Mouse (Mus musculus): ENCODE data around the gene Fxyd4. TPM values are rescaled to one million over a fixed set of nuclear protein-coding genes. Genes with fewer than 3 reads are reported as not detected.

Fxyd4 gene
- total and polyA plus RNA-seq, 3 experiments = not detected

DNA sequence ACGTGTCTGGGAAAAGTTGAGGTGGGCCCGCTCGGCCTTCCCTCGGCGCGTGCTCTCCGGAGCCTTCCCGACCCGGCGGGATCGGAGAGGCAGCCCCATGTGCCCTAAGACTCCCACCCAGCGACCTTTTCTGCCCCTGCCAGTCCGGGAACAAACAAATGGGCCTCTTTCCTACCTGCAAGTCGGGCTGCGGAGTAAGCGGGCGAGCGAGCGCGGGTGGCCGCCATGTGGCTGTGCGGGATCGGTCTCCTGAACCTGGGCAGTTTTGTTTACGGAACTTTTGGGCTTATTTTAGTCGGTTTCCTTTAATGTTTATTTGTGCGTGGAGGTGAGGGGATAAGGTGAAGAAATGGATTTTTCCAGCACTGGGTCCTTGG is 29.5 kb downstream of the Fxyd4 start:
- Histone ChIP-seq H3K27ac (ENCODE audit: insufficient read depth, low read depth) (peak overlapping the region; percentile 54), H3K9me3 (replicated peaks; ENCODE audit: low read length) (no peaks in the 10 kb centered on the region), H3K9ac (ENCODE audit: insufficient read depth, low read depth) (peak overlapping the region; percentile 92), H3K79me2 (replicated peaks; ENCODE audit: control insufficient read depth, extremely low read depth, insufficient read depth, poor library complexity, severe bottlenecking) (peaks cover 86% of the 10 kb centered on the region), H3K27me3 (replicated peaks) (no peaks in the 10 kb centered on the region), H3K4me2 (ENCODE audit: insufficient read depth, low read depth, poor library complexity, severe bottlenecking) (peak overlapping the region; percentile 82), H3K4me1 (ENCODE audit: control insufficient read depth in 1 of 2, insufficient read depth in 2 of 2) (peaks cover 2 to 40% of the 10 kb centered on the region in 2 experiments; a peak in 3 of 4 replicates), H3K4me3 (replicated peaks in 1 of 3; ENCODE audit: low read depth in 2 of 3, low read length in 2 of 3, poor library complexity in 1 of 3) (peak overlapping the region; percentile 86 to 99 (median 96)), H3K36me3 (replicated peaks in 1 of 2; ENCODE audit: control insufficient read depth in 1 of 2, insufficient read depth in 1 of 2, low read length in 1 of 2) (peaks cover 0 to 12% of the 10 kb centered on the region in 2 experiments)
- in situ Hi-C loops (cut with MboI; ENCODE audit: low pct_ligation_motif_present, low pct_unique_long_range_greater_than_20kb, low sequenced_read_pairs) = no loop called here
- TF ChIP-seq ZMIZ1 (IDR thresholded peaks at IDR 0.05; ENCODE audit: low read depth, low read length) = no peak
- TF ChIP-seq SIN3A (IDR thresholded peaks at IDR 0.05; ENCODE audit: low read length) = 0 out of 2 replicates have a peak, but pooled peaks have one; percentile 43
- peak; percentile 11; the same call in 1 of the 2 replicates for TF ChIP-seq POLR2AphosphoS2 (IDR thresholded peaks at IDR 0.05; ENCODE audit: low read depth, low read length)
- dilution Hi-C loops (cut with MboI; ENCODE audit: extremely low pct_ligation_motif_present, extremely low pct_unique_long_range_greater_than_20kb, low sequenced_read_pairs) = no loop called here
- no peak for DNase-seq (ENCODE audit: extremely low read depth)

DNA sequence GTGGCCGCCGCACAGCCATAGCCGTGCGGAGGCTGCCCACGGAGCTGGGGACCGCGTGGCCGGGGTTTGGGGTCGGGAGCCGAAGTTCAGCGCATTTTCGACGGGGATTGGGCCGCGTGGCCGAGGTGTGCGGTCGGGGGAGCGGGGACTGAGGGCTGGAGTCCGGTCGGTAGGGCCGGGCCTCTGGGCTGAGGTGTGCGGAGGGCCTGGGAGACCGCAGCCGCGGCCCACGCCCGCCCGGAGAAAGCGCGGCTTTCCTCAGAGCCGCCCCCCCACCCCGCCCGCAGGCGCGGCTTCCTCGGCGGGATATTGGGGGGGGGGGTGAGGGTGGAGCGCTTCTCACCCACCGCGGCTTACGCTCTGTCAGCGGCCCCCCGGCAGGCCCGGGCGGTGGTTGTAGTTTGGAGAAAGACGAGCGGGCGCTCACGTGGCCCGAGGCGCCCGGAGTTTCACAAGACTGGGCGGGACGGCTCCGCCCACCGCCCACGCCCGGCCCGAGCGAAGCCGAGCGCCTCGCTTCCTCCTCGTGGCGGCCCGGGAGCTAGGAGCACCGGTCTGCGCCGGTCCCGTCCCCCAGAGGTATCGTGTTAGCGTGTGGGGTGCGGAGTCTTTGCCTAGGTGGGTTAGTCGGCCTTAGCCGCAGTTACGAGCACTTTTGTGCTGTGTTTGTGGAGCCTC is 30.1 kb downstream of the Fxyd4 start:
- H3K27me3 ChIP-seq (replicated peaks) = no peaks in the 10 kb centered on the region
- peaks cover 0 to 12% of the 10 kb centered on the region in 2 experiments for H3K36me3 ChIP-seq (replicated peaks in 1 of 2; ENCODE audit: control insufficient read depth in 1 of 2, insufficient read depth in 1 of 2, low read length in 1 of 2)
- peak overlapping the region; percentile 95 for H3K9ac ChIP-seq (ENCODE audit: insufficient read depth, low read depth)
- H3K79me2 ChIP-seq (replicated peaks; ENCODE audit: control insufficient read depth, extremely low read depth, insufficient read depth, poor library complexity, severe bottlenecking) = peaks cover 88% of the 10 kb centered on the region
- H3K9me3 ChIP-seq (replicated peaks; ENCODE audit: low read length) = no peaks in the 10 kb centered on the region
- peak; percentile 85 for DNase-seq (ENCODE audit: extremely low read depth)
- peak; percentile 45 for TF ChIP-seq IRF4 (IDR thresholded peaks at IDR 0.05; ENCODE audit: low read depth, low read length)
- TF ChIP-seq NRF1 (IDR thresholded peaks at IDR 0.05; ENCODE audit: low read depth, low read length) = no peak
- TF ChIP-seq ETS1 (conservative IDR thresholded peaks at IDR 0.05; ENCODE audit: low read depth, low read length) = peak; percentile 41; the same call in 1 of the 2 replicates
- TF ChIP-seq ELF1 (IDR thresholded peaks at IDR 0.05; ENCODE audit: low read depth, low read length) = peak; percentile 49; the same call in 1 of the 2 replicates
- no peak for TF ChIP-seq GABPA (IDR thresholded peaks at IDR 0.05; ENCODE audit: insufficient replicate concordance, low read depth, low read length)
- 0 out of 2 replicates have a peak, but pooled peaks have one; percentile 12 for TF ChIP-seq CHD2 (IDR thresholded peaks at IDR 0.05; ENCODE audit: low read length)
- peak; percentile 60; the same call in 1 of the 2 replicates for TF ChIP-seq UBTF (IDR thresholded peaks at IDR 0.05; ENCODE audit: low read depth, low read length)
- TF ChIP-seq USF1 (IDR thresholded peaks at IDR 0.05; ENCODE audit: low read depth, low read length) = peak; percentile 82
- TF ChIP-seq SMC3 (IDR thresholded peaks at IDR 0.05; ENCODE audit: low read depth, low read length) = no peak
- no peak for TF ChIP-seq PAX5 (IDR thresholded peaks at IDR 0.05; ENCODE audit: low read length)
- peak; percentile 63 for TF ChIP-seq POLR2AphosphoS2 (IDR thresholded peaks at IDR 0.05; ENCODE audit: low read depth, low read length)
- TF ChIP-seq USF2 (conservative IDR thresholded peaks at IDR 0.05; ENCODE audit: low read depth, low read length) = peak; percentile 42; the same call in 1 of the 2 replicates
- TF ChIP-seq MXI1 (IDR thresholded peaks at IDR 0.05; ENCODE audit: low read depth, low read length) = peak; percentile 99
- TF ChIP-seq MEF2A (IDR thresholded peaks at IDR 0.05; ENCODE audit: borderline replicate concordance, low read depth, low read length) = 0 out of 2 replicates have a peak, but pooled peaks have one; percentile 23
- TF ChIP-seq JUND (conservative IDR thresholded peaks at IDR 0.05; ENCODE audit: low read depth, low read length) = no peak
- peak; percentile 35; the same call in 1 of the 2 replicates for TF ChIP-seq NELFE (IDR thresholded peaks at IDR 0.05; ENCODE audit: low read depth, low read length)
- TF ChIP-seq MAZ (IDR thresholded peaks at IDR 0.05; ENCODE audit: low read depth, low read length) = 0 out of 2 replicates have a peak, but pooled peaks have one; percentile 39
- TF ChIP-seq TCF12 (IDR thresholded peaks at IDR 0.05; ENCODE audit: low read depth, low read length) = peak; percentile 66
- peak; percentile 95 for TF ChIP-seq BHLHE40 (IDR thresholded peaks at IDR 0.05; ENCODE audit: low read depth, low read length)
- TF ChIP-seq RAD21 (IDR thresholded peaks at IDR 0.05; ENCODE audit: low read depth, low read length) = no peak
- TF ChIP-seq MYC (IDR thresholded peaks at IDR 0.05; ENCODE audit: low read depth, low read length) = peak; percentile 81
- no peak for TF ChIP-seq RCOR1 (conservative IDR thresholded peaks at IDR 0.05; ENCODE audit: low read depth, low read length)
- TF ChIP-seq POLR2A (IDR thresholded peaks at IDR 0.05; ENCODE audit: low read depth, low read length) = peak; percentile 78
- peak; percentile 92 for TF ChIP-seq MAX (IDR thresholded peaks at IDR 0.05; ENCODE audit: low read length)
- no peak for TF ChIP-seq ZNF384 (IDR thresholded peaks at IDR 0.05; ENCODE audit: low read depth, low read length)
- peak; percentile 86 for TF ChIP-seq SIN3A (IDR thresholded peaks at IDR 0.05; ENCODE audit: low read length)
- TF ChIP-seq HCFC1 (IDR thresholded peaks at IDR 0.05; ENCODE audit: low read depth, low read length) = peak; percentile 32; the same call in 1 of the 2 replicates
- H3K4me2 ChIP-seq (ENCODE audit: insufficient read depth, low read depth, poor library complexity, severe bottlenecking) = peak overlapping the region; percentile 82; the same call in 1 of the 2 replicates
- in situ Hi-C loops (cut with MboI; ENCODE audit: low pct_ligation_motif_present, low pct_unique_long_range_greater_than_20kb, low sequenced_read_pairs) = no loop called here
- peak overlapping the region; percentile 86 to 99 (median 96) for H3K4me3 ChIP-seq (replicated peaks in 1 of 3; ENCODE audit: low read depth in 2 of 3, low read length in 2 of 3, poor library complexity in 1 of 3)
- H3K27ac ChIP-seq (ENCODE audit: insufficient read depth, low read depth) = peak overlapping the region; percentile 85
- peaks cover 6 to 43% of the 10 kb centered on the region in 2 experiments; a peak in 3 of 4 replicates for H3K4me1 ChIP-seq (ENCODE audit: control insufficient read depth in 1 of 2, insufficient read depth in 2 of 2)
- dilution Hi-C loops (cut with MboI; ENCODE audit: extremely low pct_ligation_motif_present, extremely low pct_unique_long_range_greater_than_20kb, low sequenced_read_pairs) = no loop called here

Data from CH12.LX (cell line).